Mouse (Mus musculus): ENCODE measurements at regions not wholly inside any gene's neighbourhood (a gene's known extent, or its start where the extent isn't known, plus 50 kb on each side); places are given as distances from the start of the nearest gene placed in this dataset.
A peak's percentile ranks its signal among the peaks of the same experiment; 100 is the strongest.

GRCm38 (mm10) chr3:130883319-130883718 is 153.1 kb upstream of the Rpl34 start:
- no peak for DNase-seq

GRCm38 (mm10) chr3:130880482-130880881 is 150.3 kb upstream of the Rpl34 start:
- no peak for DNase-seq

- no peak for DNase-seq
Observed at GRCm38 (mm10) chr3:130879463-130879862, 149.3 kb upstream of the Rpl34 start.

GRCm38 (mm10) chr3:130878834-130879233 is 148.6 kb upstream of the Rpl34 start:
- DNase-seq: no peak

- no peak for DNase-seq
Observed at GRCm38 (mm10) chr3:130877981-130878380, 147.8 kb upstream of the Rpl34 start.

GRCm38 (mm10) chr3:130873745-130874144 is 143.5 kb upstream of the Rpl34 start:
- no peak for DNase-seq

- no peak for DNase-seq
Observed at GRCm38 (mm10) chr3:130866952-130867632, 136.9 kb upstream of the Rpl34 start.

GRCm38 (mm10) chr3:130864783-130865182 is 134.6 kb upstream of the Rpl34 start:
- no peak for DNase-seq

GRCm38 (mm10) chr3:130863376-130863775 is 133.2 kb upstream of the Rpl34 start:
- no peak for DNase-seq

GRCm38 (mm10) chr3:130860315-130860714 is 130.1 kb upstream of the Rpl34 start:
- DNase-seq: no peak

GRCm38 (mm10) chr3:130853866-130854265 is 123.7 kb upstream of the Rpl34 start:
- no peak for DNase-seq

GRCm38 (mm10) chr3:130850766-130851308 is 120.6 kb upstream of the Rpl34 start:
- DNase-seq: no peak

- no peak for DNase-seq
Observed at GRCm38 (mm10) chr3:130841755-130842154, 111.6 kb upstream of the Rpl34 start.

GRCm38 (mm10) chr3:130839924-130840440 is 109.8 kb upstream of the Rpl34 start:
- DNase-seq: no peak

- no peak for DNase-seq
Observed at GRCm38 (mm10) chr3:130838626-130839422, 108.6 kb upstream of the Rpl34 start.

- DNase-seq: no peak
Observed at GRCm38 (mm10) chr3:130833722-130834121, 103.5 kb upstream of the Rpl34 start.

- no peak for DNase-seq
Observed at GRCm38 (mm10) chr3:130833082-130833481, 102.9 kb upstream of the Rpl34 start.

GRCm38 (mm10) chr3:130831788-130832187 is 101.6 kb upstream of the Rpl34 start:
- DNase-seq: no peak

GRCm38 (mm10) chr3:130828346-130828745 is 98.1 kb upstream of the Rpl34 start:
- no peak for DNase-seq

GRCm38 (mm10) chr3:130827934-130828333 is 97.7 kb upstream of the Rpl34 start:
- no peak for DNase-seq

- DNase-seq: no peak
Observed at GRCm38 (mm10) chr3:130827021-130827420, 96.8 kb upstream of the Rpl34 start.

- DNase-seq: no peak
Observed at GRCm38 (mm10) chr3:130819837-130820098, 89.6 kb upstream of the Rpl34 start.

- DNase-seq: peak; percentile 1
Observed at GRCm38 (mm10) chr3:130819031-130819836, 89.0 kb upstream of the Rpl34 start.

Data from cerebellum, adult 8-10 months (tissue).